Mouse (Mus musculus) E14TG2a.4 (cell line): ENCODE measurements around the gene Cyp2d22.
"Not testable (repeated sequence)": the region's sequence is repeated elsewhere in the genome, so short reads cannot be mapped to it uniquely, and the experiment has no call there.

Source experiments
- H3K27me3 ChIP-seq: 2 replicates; pipeline ENCODE4 v1.6.1; 2014; ENCODE audit warnings: low read length, control low read depth; ENCODE audit not compliant: insufficient read depth
- H3K36me3 ChIP-seq: 2 replicates; pipeline ENCODE4 v1.6.1; 2014; ENCODE audit warnings: low read length, control low read depth; ENCODE audit not compliant: insufficient read depth
- H3K4me1 ChIP-seq: replicated peaks from 2 replicates; pipeline ENCODE4 v1.6.1; 2014; ENCODE audit warnings: low read depth, low read length, control low read depth
- H3K4me3 ChIP-seq: replicated peaks from 2 replicates; pipeline ENCODE4 v1.5.1; 2014; ENCODE audit warnings: mild to moderate bottlenecking, low read length
- H3K9me3 ChIP-seq: 2 replicates; pipeline ENCODE4 v1.6.1; 2014; ENCODE audit warnings: low read length, control low read depth
- CTCF ChIP-seq: conservative IDR thresholded peaks from 2 replicates; pipeline ENCODE4 v1.5.1; 2014; ENCODE audit warnings: low read length
- NANOG ChIP-seq: IDR thresholded peaks from 2 replicates; pipeline ENCODE4 v1.6.1; 2014; ENCODE audit warnings: borderline replicate concordance, low read length, mixed read lengths
- POU5F1 ChIP-seq: IDR thresholded peaks from 2 replicates; pipeline ENCODE4 v1.6.1; 2014; ENCODE audit warnings: low read length, borderline replicate concordance

Cyp2d22 gene

GRCm38 (mm10) chr15:82368851-82369250, 11.2 kb downstream of the Cyp2d22 start:
- Histone ChIP-seq H3K9me3 (no peaks in the 10 kb centered on the region), H3K36me3 (no peaks in the 10 kb centered on the region), H3K27me3 (0 out of 2 replicates have a peak, but pooled peaks cover 5% of the 10 kb centered on the region), H3K4me3 (no peak overlapping the region), H3K4me1 (peaks cover 6% of the 10 kb centered on the region)
- TF ChIP-seq NANOG (no peak), POU5F1 (no peak), CTCF (no peak)

GRCm38 (mm10) chr15:82368146-82368545, 11.9 kb downstream of the Cyp2d22 start:
- Histone ChIP-seq H3K36me3 (no peaks in the 10 kb centered on the region), H3K4me3 (no peak overlapping the region), H3K9me3 (no peaks in the 10 kb centered on the region), H3K27me3 (0 out of 2 replicates have a peak, but pooled peaks cover 3% of the 10 kb centered on the region), H3K4me1 (no peaks in the 10 kb centered on the region)
- TF ChIP-seq POU5F1 (no peak), CTCF (no peak), NANOG (no peak)

GRCm38 (mm10) chr15:82364561-82364960, 15.5 kb downstream of the Cyp2d22 start:
- H3K4me3 ChIP-seq, H3K36me3 ChIP-seq, H3K27me3 ChIP-seq, H3K9me3 ChIP-seq: not testable (repeated sequence)
- peaks cover 14% of the 10 kb centered on the region for H3K4me1 ChIP-seq

GRCm38 (mm10) chr15:82363801-82364200, 16.3 kb downstream of the Cyp2d22 start:
- H3K36me3 ChIP-seq, H3K9me3 ChIP-seq, H3K27me3 ChIP-seq, H3K4me3 ChIP-seq: not testable (repeated sequence)
- peaks cover 15% of the 10 kb centered on the region for H3K4me1 ChIP-seq

- Histone ChIP-seq H3K4me1 (peaks cover 30% of the 10 kb centered on the region), H3K9me3 (no peaks in the 10 kb centered on the region), H3K36me3 (no peaks in the 10 kb centered on the region), H3K27me3 (no peaks in the 10 kb centered on the region), H3K4me3 (no peak overlapping the region)
- TF ChIP-seq POU5F1 (no peak), CTCF (no peak), NANOG (no peak)
These were observed 17.8 kb downstream of the Cyp2d22 start for GRCm38 (mm10) chr15:82362234-82362633.

GRCm38 (mm10) chr15:82361459-82362018, 18.5 kb downstream of the Cyp2d22 start:
- no peak for TF ChIP-seq NANOG
- TF ChIP-seq POU5F1: no peak
- peak; percentile 12 for TF ChIP-seq CTCF
- Histone ChIP-seq H3K9me3 (no peaks in the 10 kb centered on the region), H3K27me3 (no peaks in the 10 kb centered on the region), H3K36me3 (peaks cover 2% of the 10 kb centered on the region), H3K4me1 (peaks cover 31% of the 10 kb centered on the region), H3K4me3 (no peak overlapping the region)

- H3K4me1 ChIP-seq: peaks cover 39% of the 10 kb centered on the region
- H3K36me3 ChIP-seq: peaks cover 9% of the 10 kb centered on the region
- no peaks in the 10 kb centered on the region for H3K9me3 ChIP-seq
- H3K27me3 ChIP-seq: no peaks in the 10 kb centered on the region
- H3K4me3 ChIP-seq: peak overlapping the region; percentile 56
- TF ChIP-seq CTCF (no peak), POU5F1 (no peak), NANOG (no peak)
These were observed 21.4 kb downstream of the Cyp2d22 start for GRCm38 (mm10) chr15:82358431-82359260.

- no peaks in the 10 kb centered on the region for H3K9me3 ChIP-seq
- H3K4me1 ChIP-seq: peaks cover 64% of the 10 kb centered on the region
- H3K27me3 ChIP-seq: no peaks in the 10 kb centered on the region
- peak within 1 kb of the TSS; percentile 99 for H3K4me3 ChIP-seq
- H3K36me3 ChIP-seq: peaks cover 37% of the 10 kb centered on the region
- TF ChIP-seq CTCF: peak; percentile 59
- TF ChIP-seq POU5F1: no peak
These were observed 25.7 kb downstream of the Cyp2d22 start, which contains the start of gene Ndufa6 for GRCm38 (mm10) chr15:82354126-82354945. Gene Ndufa6 (minus strand): TSS chr15:82354322.

- Histone ChIP-seq H3K4me3 (peak overlapping the region; percentile 99), H3K27me3 (no peaks in the 10 kb centered on the region), H3K9me3 (no peaks in the 10 kb centered on the region), H3K4me1 (peaks cover 67% of the 10 kb centered on the region), H3K36me3 (peaks cover 43% of the 10 kb centered on the region)
- no peak for TF ChIP-seq POU5F1
- no peak for TF ChIP-seq CTCF
- TF ChIP-seq NANOG: no peak
These were observed 26.3 kb downstream of the Cyp2d22 start for GRCm38 (mm10) chr15:82353745-82354113.
